Mouse (Mus musculus): Measurements from ENCODE around the gene Hist1h3d.
"Not testable (repeated sequence)": the region's sequence is repeated elsewhere in the genome, so short reads cannot be mapped to it uniquely, and the experiment has no call there.

Hist1h3d gene

DNA sequence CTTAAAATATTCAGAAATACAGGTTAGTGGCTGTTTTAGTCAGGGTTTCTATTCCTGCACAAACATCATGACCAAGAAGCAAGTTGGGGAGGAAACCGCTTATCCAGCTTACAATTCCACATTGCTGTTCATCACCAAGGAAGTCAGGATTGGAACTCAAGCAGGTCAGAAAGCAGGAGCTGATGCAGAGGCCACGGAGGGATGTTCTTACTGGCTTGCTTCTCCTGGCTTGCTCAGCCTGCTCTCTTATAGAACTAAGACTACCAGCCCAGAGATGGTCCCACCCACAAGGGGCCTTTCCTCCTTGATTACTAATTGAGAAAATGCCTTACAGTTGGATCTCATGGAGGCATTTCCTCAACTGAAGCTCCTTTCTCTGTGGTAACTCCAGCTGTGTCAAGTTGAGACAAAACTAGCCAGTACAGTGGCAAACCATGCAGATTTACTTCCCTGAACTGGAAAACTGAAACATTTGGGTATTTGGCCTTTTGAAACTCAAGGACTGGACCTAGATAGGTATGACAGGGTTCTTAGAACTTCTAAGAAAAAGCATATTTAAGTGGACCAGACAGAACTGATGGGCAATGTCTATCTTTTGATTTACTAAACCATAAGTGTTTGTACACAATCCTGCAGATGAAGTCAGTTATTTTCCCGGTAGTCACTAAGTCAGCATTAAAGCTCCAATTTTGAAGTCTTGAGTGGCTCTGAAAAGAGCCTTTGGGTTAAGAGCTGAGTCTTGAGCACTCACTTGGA, 33.2 kb upstream of the Hist1h3d start:
- not testable (repeated sequence) for DNase-seq (ENCODE audit: low read depth, low spot score)

DNA sequence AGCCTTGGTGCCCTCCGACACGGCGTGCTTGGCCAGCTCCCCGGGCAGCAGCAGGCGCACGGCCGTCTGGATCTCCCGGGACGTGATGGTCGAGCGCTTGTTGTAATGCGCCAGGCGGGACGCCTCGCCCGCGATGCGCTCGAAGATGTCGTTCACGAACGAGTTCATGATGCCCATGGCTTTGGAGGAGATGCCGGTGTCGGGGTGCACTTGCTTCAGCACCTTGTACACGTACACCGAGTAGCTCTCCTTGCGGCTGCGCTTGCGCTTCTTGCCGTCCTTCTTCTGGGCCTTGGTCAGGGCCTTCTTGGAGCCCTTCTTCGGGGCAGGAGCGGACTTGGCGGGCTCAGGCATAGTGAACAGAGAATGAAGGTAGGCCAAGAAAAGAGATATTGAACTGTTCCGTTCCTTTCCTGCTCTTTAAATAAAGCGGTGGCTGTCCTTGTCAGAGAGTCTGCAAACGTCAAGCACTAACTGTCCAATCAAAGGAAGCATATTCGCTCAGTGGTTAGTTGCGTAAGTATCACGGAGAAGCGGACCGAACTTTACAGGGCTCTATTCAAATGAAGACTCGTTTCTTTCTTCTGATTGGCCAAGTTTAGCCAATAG, 32.5 kb upstream of the Hist1h3d start, which contains the start of gene Hist1h2bh:
Gene Hist1h2bh, minus strand, starts transcription at position 394 of the 609 bp plus-strand sequence.
- DNase-seq (ENCODE audit: low read depth, low spot score) = not testable (repeated sequence)

DNA sequence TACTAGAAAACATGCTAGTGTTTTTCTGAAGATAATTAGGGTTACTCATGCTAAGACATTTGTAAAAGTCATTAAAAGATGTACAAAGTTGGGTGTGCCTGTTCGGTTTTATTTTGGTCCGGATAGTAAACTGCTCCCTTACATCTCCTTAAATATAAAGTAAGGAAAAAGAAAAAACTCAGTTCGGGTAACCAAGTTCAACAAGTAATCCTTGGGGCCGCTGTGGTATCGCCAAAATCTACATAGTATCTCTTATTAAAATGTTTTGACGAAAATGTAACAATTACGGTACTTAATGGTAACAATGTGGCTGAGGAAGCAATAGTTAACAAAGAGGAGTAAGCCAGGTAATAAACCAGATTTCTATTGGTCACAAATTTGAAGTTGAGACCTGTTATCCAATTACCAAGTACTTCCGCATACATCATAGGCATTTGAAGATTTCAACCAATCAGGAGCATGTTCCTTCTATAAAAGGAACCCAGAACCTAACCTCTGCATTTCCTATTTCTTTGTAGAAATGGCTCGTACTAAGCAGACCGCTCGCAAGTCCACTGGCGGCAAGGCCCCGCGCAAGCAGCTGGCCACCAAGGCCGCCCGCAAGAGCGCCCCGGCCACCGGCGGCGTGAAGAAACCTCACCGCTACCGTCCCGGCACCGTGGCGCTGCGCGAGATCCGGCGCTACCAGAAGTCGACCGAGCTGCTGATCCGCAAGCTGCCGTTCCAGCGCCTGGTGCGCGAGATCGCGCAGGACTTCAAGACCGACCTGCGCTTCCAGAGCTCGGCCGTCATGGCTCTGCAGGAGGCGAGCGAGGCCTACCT, 31.4 kb upstream of the Hist1h3d start, which contains the start of gene Hist1h3f:
Gene Hist1h3f, plus strand, starts transcription at position 88 of the 822 bp plus-strand sequence.
- DNase-seq (ENCODE audit: low read depth, low spot score) = peak; percentile 90

DNA sequence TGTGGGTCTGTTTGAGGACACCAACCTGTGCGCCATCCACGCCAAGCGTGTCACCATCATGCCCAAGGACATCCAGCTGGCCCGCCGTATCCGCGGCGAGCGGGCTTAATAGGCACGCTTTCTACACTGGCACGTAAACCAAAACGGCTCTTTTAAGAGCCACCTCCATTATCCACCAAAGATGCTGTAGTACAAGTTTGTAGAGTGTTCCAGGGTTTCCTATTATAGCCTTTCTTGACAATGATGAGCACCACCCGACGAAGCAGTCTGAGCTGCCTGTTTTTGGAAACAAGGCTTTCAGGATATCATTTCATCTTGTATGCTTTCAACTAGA, 30.8 kb upstream of the Hist1h3d start:
- DNase-seq (ENCODE audit: low read depth, low spot score) = not testable (repeated sequence)

DNA sequence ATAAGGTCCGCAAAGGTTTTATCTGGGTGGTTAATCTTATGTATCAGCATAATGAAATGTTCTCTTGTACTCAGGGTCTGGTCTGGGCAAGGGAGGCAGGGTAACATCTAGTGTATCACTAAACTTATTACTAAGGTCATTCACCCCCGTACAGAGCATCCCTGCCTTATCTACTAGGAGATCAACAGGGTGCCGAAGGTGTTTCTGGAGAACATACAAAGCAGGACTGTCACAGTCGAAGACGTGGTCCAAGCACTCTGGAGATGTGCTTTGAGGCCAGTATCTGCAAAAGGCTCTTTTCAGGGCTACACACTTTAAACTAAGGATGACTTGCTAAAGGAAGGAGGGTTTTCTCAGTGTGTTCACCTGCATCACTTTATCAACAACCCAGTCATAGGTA, 28.9 kb upstream of the Hist1h3d start:
- no peak for DNase-seq (ENCODE audit: low read depth, low spot score)

DNA sequence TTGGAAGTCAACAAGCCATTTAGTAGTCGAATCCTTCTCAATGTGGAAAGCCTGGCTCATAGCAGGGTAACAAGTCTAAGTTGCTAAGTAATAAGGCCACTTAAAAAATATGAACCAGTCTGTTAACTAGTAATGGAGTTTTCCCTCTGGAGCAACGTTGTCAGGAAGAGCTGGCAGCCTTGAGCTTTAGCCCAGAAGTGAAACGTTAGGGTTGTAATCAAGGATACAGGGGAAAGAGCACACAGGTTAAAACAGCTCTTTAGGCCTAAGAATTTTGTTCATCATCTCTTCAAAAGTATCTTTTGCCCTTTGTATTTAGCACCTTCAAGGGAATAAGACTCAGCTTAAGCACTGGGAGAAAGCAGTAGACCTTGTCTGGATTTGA, 24.8 kb upstream of the Hist1h3d start:
- DNase-seq (ENCODE audit: low read depth, low spot score) = no peak

DNA sequence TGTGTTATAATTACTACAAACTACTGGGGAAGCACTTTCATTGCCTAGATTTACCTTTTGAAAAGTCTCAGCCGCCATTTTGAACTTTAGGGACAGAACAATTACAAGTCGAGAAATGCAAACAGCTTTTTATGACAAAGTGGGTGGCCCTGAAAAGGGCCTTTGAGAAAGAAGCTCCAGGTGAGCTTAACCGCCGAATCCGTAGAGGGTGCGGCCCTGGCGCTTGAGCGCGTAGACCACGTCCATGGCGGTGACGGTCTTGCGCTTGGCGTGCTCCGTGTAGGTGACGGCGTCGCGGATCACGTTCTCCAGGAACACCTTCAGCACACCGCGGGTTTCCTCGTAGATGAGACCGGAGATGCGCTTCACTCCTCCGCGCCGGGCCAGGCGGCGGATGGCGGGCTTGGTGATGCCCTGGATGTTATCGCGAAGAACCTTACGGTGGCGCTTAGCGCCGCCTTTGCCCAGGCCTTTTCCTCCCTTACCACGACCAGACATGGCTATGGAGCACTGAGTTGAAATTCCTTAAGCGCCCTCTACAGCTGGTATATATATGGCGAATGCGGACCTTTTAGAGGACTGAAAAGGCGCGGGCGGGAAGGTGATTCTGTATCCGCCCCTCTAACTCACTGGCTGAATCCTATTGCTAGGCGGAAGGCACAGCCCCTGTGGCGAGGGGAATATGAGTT, 24.3 kb upstream of the Hist1h3d start, which contains the start of gene Hist1h4f:
Gene Hist1h4f, minus strand, starts transcription at position 503 of the 689 bp plus-strand sequence.
- peak; percentile 83 for DNase-seq (ENCODE audit: low read depth, low spot score)

DNA sequence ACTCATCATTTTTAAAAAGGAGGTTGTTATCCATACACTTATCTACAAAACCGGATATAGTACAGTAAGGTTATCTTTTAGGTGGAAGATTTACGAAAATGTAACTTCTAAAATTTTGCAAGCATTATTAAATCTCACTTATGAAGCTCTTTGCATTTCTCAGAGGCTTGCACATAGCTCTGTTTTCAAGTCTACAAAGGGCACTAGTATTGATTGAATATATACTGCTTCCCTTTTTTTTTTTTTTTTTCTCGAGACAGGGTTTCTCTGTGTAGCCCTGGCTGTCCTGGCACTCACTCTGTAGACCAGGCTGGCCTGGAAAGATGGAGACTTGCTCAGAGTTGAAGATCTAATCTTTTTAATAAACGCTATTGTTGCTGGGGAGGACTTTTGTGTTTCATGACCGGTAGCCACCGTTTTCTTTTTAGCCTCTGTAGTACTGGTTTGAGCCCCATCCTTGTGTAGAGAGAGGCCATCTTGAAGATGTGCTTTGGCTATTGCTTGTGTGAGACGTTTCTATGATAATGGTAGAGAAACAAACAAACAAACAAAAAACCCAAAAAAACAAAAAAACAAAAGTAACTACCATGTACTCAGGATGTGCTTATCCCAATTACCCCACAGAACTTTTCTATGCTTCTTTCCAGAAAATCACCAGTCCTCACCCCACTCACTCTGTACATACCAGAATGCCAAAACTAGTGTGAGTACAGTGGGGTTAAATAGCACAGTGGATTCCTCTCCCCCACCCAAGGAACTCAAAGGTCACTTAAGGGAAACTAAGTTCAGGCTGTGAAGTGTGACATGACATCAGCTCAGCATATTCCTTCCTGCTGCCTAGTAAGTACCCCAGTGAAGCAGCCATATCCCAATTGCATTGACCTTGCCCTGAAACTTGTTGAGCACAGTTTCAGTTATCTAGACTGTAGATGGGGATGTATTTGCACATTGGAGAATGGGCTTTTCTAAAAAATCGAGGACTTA, 23.3 kb upstream of the Hist1h3d start:
- no peak for DNase-seq (ENCODE audit: low read depth, low spot score)

DNA sequence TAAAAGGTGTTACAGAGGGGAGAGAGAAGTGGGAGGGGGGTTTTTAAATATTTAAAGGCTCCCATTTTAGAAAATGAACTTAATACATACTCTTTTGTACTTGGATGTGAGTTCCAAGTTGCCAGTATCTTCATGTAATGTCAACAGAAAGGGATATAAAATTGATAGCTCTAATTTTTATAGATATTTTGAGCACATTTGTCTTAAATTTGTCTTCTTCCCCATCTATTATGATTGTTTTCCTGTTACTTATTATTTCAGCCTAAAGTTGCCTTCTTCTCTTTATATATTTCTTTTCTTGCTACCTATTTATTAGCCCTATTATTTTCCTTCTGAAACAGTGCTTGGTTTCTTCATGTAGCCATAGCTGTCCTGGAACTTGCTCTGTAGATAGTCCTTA, 22.6 kb upstream of the Hist1h3d start, which contains the start of gene Hist1h1d:
Gene Hist1h1d, plus strand, starts transcription at position 301 of the 400 bp plus-strand sequence.
- no peak for DNase-seq (ENCODE audit: low read depth, low spot score)

DNA sequence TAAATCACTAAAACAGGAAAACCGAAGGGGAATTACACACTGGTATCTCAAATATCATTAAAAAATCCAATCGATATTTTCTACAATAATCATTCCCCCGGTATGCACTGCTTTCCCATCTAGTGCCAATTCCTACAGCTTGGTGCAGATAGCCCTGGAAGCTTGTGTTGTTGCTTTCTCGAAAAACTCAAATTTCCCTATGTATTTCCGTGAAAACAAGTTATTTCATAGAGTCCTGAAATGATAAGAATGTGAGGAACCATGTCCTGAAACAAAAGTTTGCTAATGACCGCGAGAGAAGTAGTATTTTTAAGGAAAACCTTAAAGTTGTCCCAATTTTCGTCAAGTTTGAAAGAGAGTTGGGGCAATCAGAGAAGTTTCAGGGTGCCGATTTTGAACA, 21.2 kb upstream of the Hist1h3d start:
- DNase-seq (ENCODE audit: low read depth, low spot score) = no peak

DNA sequence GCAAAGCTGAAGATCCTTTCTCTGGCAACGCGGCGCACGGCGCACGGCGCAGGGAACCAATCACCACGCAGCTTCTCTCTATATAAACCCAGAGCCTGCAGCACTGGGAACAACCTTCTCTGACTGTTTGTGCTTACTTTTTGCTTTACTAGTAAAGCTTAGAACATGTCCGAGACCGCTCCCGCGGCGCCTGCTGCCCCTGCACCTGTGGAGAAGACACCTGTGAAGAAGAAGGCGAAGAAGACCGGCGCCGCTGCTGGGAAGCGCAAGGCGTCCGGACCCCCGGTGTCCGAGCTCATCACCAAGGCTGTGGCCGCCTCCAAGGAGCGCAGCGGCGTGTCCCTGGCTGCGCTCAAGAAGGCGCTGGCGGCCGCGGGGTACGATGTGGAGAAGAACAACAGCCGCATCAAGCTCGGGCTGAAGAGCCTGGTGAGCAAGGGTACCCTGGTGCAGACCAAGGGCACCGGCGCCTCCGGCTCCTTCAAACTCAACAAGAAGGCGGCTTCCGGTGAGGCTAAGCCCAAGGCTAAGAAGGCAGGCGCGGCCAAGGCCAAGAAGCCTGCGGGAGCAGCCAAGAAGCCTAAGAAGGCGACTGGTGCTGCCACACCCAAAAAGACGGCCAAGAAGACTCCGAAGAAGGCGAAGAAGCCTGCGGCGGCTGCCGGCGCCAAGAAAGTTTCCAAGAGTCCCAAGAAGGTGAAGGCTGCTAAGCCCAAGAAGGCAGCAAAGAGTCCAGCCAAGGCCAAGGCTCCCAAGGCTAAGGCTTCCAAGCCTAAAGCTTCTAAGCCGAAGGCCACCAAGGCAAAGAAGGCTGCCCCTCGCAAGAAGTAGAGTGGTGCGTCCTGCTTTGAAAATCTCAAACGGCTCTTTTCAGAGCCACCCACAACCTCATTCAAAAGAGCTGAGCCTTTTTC, 20.4 kb upstream of the Hist1h3d start:
- DNase-seq (ENCODE audit: low read depth, low spot score) = no peak

DNA sequence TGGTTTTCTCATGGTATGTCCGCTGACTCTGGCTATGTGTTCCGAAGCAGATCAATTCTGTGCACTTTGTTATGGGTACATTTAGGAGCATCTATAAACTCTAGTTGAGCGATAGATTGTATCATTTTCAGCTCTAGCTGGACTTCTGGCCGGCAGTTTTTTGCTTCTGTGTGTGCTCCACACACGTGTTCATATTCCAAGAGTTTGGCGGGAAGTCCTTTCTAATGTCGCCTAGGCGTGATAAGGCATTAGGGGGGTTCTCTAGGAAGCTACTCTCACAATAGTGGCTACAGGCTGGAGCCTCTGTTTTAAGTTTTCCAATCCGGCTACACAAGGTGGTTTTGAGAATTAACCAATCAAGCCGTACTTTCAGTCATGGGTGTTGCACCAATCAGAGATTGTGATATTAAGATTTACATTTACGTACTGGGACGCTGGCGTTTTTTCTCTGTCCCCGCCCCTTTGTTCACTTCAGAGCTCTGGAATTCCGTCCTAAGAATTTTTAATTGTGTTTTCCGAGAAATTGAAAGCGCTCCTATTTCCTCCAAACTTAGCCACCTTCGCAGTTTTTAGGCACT, 19.6 kb upstream of the Hist1h3d start:
- DNase-seq (ENCODE audit: low read depth, low spot score) = peak; percentile 76

DNA sequence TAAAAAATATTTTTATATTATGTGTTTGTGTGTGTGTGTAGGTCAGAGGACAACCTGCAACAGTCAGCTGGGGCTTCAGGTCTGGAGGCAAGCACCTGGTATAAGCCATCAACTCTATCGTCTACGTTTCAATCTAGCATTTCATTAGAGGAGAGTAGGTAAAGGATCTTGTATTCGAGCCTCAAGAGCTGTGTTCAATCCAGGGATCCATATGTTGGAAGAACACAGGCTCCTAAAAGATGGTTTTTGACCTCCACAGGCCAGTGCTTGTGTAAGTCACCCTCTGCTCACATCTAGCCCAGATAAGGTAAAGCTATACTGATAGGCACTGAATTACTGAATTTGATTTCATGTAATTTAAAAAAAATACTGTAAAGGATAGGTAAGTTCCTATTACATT, 18.7 kb upstream of the Hist1h3d start:
- no peak for DNase-seq (ENCODE audit: low read depth, low spot score)

DNA sequence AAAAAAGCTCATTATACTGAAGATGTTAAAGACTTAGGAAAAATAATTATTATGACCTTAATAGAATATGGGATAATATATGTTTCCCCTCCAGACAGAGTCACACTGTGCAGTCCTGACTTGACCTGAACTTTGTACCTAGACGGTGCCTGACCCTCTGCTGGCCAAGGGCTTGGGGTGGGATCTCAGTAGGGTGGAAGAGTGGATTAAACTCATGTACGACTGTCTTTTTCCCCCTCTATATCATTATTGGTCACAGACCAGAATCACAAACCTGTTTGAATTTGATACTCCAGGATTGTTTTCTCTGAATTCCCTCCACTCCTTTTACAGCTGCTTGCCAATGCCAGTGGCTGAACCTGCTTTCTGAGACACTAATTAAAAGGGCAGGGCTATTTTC, 14.9 kb upstream of the Hist1h3d start:
- DNase-seq (ENCODE audit: low read depth, low spot score) = not testable (repeated sequence)

DNA sequence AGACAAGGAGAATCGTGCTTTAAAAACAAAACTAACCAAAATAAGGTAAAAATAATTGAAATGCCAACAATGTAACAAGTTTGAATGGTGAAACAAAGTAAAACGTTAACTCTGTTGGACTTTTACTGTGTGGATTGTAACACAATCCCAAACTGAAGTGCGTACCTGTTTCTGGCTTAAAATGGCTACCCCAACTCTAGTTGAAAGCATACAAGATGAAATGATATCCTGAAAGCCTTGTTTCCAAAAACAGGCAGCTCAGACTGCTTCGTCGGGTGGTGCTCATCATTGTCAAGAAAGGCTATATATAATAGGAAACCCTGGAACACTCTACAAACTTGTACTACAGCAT, 14.1 kb upstream of the Hist1h3d start:
- DNase-seq (ENCODE audit: low read depth, low spot score) = not testable (repeated sequence)

DNA sequence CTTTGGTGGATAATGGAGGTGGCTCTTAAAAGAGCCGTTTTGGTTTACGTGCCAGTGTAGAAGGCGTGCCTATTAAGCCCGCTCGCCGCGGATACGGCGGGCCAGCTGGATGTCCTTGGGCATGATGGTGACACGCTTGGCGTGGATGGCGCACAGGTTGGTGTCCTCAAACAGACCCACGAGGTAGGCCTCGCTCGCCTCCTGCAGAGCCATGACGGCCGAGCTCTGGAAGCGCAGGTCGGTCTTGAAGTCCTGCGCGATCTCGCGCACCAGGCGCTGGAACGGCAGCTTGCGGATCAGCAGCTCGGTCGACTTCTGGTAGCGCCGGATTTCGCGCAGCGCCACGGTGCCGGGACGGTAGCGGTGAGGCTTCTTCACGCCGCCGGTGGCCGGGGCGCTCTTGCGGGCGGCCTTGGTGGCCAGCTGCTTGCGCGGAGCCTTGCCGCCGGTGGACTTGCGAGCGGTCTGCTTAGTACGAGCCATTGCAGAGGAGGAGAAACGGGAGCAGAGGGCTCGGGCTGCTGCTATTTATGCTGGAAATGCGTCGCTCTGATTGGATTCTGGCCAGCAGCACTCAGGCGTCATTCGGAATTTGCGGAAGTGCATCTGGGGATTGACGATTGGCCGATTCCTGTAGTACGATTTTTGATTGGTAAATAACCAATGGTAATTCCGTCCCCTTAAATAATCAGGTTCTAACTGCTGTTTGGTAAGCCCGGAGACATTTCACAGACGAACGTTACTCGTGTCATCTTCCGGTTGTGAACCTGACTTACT, 13.5 kb upstream of the Hist1h3d start, which contains the start of gene Hist1h3e:
Gene Hist1h3e, minus strand, starts transcription at position 487 of the 777 bp plus-strand sequence.
- peak; percentile 91 for DNase-seq (ENCODE audit: low read depth, low spot score)

DNA sequence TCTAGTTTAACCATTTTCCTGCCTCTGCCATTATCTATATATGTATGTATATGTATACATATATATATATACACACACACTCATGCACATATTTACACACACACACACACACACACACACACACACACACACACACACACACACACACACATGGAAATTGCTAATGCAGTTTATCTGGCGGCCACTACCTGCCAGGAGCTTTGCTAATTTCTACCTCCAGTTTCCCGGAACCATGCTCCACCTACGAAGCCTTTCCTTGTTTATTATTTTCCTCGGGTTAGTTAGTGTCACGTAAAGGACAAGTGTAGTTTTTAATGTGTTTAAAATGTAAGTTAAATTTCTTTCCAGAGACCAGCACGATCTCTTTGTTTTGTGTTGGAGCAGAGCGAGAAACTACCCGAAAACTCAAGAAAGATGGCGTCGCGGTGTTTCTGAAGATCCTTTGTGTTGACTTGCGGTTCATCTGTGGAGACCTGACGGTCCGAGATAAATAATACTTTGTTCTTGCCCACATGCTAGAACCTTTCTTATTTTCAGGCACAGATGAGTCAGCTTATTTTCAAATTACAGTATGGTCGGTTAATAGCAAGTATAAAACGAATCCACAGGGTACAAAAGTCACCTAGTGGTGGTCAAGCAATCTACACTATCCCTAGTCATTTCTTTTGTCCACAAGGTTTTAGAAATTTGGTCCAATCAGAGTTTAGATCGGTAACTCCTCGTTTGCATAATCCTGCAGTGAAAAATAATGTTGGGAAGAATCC, 12.7 kb upstream of the Hist1h3d start:
- no peak for DNase-seq (ENCODE audit: low read depth, low spot score)
